Mouse (Mus musculus) bone marrow macrophage, adult 2 months (primary cell): ENCODE data around the gene Myo5c. TPM values are rescaled to one million over a fixed set of nuclear protein-coding genes. Genes with fewer than 3 reads are reported as not detected.

Experiments used
- H3K27ac ChIP-seq: 2 replicates; pipeline ENCODE4 v1.5.1; 2012; ENCODE audit warnings: low read depth, low read length; ENCODE audit not compliant: insufficient read depth
- H3K4me1 ChIP-seq: 2 replicates; pipeline ENCODE4 v1.6.1; 2012; ENCODE audit warnings: low read length; ENCODE audit not compliant: control insufficient read depth, insufficient read depth
- H3K4me3 ChIP-seq: 2 replicates; pipeline ENCODE4 v1.5.1; 2012; ENCODE audit warnings: mild to moderate bottlenecking, low read length, moderate library complexity; ENCODE audit not compliant: insufficient read depth
- CTCF ChIP-seq: IDR thresholded peaks from 2 replicates; pipeline ENCODE4 v1.5.1; 2012; ENCODE audit warnings: low read depth, mild to moderate bottlenecking, low read length, moderate library complexity
- POLR2A ChIP-seq: IDR thresholded peaks from 2 replicates; pipeline ENCODE4 v1.6.1; 2012; ENCODE audit warnings: mild to moderate bottlenecking, low read depth, low read length, borderline replicate concordance
- polyA plus RNA-seq: library from polyadenylated mRNA; stranded (reverse); fragments of >200 nt; gene quantifications from 2 replicates; pipeline ENCODE4 v1.2.4, GENCODE M21; 2012; ENCODE audit not compliant: missing spikeins, insufficient read depth, insufficient read length

Gene Myo5c
- polyA plus RNA-seq, 1 experiment = 0.13 TPM

DNA sequence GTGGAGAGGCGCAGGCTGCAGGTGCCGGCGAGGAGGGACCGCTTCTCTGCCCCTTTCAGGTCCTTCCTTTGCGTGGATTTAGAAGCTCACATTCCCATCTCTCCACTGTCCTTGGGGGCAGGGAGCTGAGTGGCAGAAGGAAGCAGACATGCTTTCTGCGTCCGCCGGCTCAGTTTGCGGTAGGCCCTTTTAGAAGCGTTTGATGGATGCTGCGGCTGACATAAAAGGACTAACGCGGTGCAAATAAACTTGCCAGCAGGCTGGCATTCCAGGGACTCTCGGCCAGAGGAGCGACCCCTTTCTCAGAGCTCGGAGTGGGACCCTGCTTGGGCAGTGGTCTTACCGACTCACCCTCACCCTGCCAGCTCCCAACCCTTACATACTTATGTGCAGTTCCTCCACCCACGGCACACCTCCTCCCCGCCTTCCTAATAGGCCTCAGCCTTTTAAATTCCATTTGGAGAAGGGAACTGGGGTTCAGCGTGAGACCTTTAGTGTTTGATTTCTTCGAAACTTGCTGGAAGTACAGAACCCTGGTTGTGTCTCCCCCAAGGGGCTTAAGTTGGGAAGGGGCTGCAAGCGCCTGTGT is 82.8 kb downstream of the Myo5c start:
- no peak for TF ChIP-seq CTCF
- no peak for TF ChIP-seq POLR2A
- Histone ChIP-seq H3K4me1 (peaks cover 9% of the 10 kb centered on the region; the same call in 1 of the 2 replicates), H3K27ac (no peak overlapping the region), H3K4me3 (peak overlapping the region; percentile 74)

DNA sequence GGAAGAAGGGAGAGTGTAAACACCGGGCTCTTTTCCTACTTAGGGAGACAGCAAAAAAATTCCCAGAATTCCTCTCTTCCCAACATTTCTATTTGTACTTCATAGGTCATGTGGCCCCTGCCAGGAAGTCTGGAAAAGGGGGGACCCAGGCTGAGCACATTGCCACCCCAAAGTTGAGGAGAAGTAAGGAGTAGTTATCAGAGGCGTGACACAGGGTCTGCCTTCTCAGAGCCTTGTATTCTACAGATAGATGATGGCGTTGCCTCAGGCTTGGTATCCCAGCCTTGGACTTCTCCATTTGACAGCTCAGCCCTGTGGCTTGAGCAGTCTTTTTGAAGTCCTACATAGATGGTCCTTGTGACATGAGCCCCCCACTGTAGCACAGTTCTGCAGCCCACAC is 83.4 kb downstream of the Myo5c start:
- no peak for TF ChIP-seq CTCF
- TF ChIP-seq POLR2A = no peak
- Histone ChIP-seq H3K4me3 (no peak overlapping the region), H3K4me1 (peaks cover 9% of the 10 kb centered on the region; the same call in 1 of the 2 replicates), H3K27ac (no peak overlapping the region)

DNA sequence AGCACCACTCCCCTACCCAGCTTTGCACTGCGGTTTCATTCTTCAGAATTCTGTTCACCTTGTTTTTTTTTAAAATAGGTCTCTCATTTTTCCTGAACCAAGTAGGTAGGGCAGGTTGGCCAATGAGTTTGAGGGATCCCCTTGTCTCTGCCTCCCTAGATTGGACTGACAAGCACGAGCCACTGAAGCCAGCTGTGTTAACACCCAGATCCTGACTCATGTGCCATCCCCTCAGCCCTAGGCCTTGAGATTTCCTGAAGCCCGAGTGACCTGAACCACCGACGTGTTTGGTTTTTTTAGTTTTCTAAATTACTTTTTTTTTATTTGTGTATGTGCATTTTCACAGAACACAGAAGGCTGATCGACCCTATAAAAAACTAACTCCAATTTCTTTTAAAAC is 85.0 kb downstream of the Myo5c start:
- no peak overlapping the region for H3K27ac ChIP-seq
- peaks cover 9% of the 10 kb centered on the region; the same call in 1 of the 2 replicates for H3K4me1 ChIP-seq
- TF ChIP-seq POLR2A (no peak), CTCF (no peak)
- H3K4me3 ChIP-seq = no peak overlapping the region

DNA sequence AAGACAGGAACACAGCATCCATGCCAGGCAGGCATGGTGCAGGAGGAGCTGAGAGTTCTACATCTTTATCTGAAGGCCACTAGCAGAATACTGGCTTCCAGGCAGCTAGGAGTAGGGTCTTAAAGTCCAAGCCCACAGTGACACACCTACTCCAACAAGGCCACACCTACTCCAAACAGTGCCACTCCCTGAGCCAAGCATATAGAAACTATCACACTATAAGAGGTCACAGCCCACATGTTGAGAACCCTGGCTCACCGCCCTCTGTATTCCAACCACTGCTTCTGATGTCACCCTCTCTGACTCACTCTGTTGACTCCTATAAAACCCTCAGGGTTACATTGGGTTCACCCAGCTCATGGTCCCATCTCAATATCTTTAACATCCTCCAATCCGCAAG is 86.4 kb downstream of the Myo5c start:
- H3K27ac ChIP-seq = no peak overlapping the region
- peaks cover 9% of the 10 kb centered on the region; the same call in 1 of the 2 replicates for H3K4me1 ChIP-seq
- TF ChIP-seq CTCF (no peak), POLR2A (no peak)
- no peak overlapping the region for H3K4me3 ChIP-seq

DNA sequence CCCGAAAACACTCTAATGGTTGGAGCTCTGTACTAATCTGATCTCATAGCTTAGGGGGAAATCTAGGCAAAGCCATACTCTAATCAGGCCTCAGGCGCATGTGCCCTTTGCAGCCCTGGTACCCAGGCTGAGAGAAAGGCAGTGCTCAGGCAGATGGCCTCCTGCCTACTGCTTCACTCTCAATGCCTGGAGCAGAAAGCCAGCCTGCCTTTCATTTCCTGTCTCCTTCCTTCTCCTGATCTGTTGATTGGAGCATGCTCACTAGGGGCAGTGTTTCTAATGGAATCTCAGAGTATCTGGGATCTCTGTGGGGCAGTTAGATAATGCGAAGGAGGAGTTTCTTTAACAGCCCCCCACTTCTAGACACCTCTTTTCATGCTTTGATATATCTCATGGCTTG is 87.5 kb downstream of the Myo5c start:
- Histone ChIP-seq H3K4me1 (peaks cover 9% of the 10 kb centered on the region; the same call in 1 of the 2 replicates), H3K27ac (no peak overlapping the region), H3K4me3 (no peak overlapping the region)
- TF ChIP-seq POLR2A (no peak), CTCF (no peak)

DNA sequence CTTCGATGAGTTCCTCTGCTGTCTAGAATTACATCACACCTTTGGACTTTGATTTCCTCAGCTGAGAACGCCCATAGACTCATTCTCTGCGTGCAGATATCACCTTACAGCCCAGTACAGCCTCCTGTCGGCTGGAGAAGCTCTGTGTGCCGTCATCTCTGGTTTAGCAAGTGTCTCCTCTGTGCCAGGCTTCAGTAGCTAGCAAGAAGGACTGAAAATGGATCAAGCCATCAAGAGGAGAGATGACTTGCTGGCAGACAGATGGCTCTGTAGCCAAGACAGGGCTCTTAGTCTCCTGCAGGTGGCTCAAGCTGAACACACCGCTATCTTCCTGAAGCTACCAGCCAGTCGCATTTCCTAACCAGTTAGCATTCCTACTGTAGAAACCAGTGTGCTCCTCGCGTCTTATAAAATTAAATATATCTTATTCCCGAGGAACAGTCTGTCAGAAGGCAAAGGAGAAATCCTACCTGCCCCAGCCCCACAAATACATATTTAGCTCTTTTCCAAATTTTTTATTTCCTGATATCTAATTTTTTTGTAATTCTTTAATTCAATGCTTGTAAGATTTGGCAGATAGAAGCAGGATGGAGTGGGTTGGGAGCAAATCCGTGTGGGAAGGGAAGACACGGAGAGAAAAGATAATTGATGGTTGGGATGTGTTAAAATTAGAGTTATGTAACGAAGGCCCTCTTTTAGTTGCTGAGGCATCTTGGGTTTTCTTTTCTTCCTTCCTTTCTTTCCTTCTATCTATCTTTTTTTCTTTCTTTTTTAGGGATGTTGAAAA is 90.5 kb downstream of the Myo5c start:
- TF ChIP-seq POLR2A = no peak
- no peak for TF ChIP-seq CTCF
- no peak overlapping the region for H3K27ac ChIP-seq
- H3K4me1 ChIP-seq = 0 out of 2 replicates have a peak, but pooled peaks cover 3% of the 10 kb centered on the region
- no peak overlapping the region for H3K4me3 ChIP-seq

DNA sequence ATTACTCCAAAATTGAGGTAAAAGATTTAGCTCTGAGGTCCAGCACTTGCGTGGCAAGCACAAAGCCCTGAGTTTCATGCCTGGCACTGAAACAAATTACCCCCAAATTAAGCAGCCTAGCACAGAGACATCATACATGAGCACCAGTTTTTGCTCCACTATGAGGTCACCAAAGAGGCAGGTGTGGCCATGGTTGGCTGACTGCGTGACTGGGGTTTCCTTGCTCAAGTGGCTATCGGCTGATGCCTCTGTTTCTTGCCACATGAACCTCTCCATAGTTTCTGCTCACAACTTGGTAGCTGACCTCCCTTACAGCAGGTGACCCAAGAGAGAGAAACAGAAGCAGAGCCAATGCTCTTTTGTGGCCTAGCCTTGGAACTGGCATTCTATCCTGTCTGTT is 96.2 kb downstream of the Myo5c start:
- no peak for TF ChIP-seq POLR2A
- Histone ChIP-seq H3K27ac (no peak overlapping the region), H3K4me1 (no peaks in the 10 kb centered on the region), H3K4me3 (no peak overlapping the region)

DNA sequence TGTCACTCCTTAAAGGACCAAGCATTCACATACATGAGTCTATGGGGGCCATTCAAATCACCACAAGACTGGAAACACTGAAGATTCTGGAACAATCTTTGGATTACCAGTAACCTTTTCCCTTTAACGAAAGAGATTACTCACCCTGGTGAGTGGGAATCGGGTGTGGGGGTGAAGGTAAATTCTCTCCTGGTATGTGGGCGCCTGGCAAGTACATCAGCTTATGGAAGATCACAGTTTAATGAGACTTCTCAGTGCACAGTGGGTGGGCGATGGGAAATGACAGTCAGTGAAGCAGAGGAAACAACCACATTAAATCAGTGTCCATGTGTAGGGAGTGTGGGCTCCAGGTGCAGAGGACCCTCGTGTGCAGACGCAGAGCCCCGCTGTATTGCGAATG is 99.0 kb downstream of the Myo5c start:
- Histone ChIP-seq H3K4me3 (no peak overlapping the region), H3K4me1 (no peaks in the 10 kb centered on the region), H3K27ac (no peak overlapping the region)
- TF ChIP-seq CTCF (no peak), POLR2A (no peak)

DNA sequence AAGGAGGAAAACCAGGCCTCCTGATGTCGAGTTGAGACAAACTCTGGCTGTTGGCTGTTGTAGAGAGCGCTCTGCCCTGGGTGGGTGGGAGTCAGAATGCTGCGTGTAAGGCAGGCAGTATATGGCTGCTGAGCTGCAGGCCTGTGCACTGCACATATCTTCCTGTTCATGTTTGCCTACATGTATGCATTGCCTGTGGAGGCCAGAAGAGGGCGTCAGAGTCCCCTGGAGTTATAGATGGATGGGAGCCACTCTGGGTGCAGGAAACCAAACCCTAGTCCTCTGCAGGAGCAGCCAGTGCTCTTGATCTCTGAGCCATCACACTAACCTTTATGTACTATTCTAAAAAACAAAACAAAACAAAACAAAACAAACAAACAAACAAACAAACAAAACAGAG is 102.6 kb downstream of the Myo5c start:
- Histone ChIP-seq H3K4me1 (no peaks in the 10 kb centered on the region), H3K4me3 (no peak overlapping the region), H3K27ac (no peak overlapping the region)
- TF ChIP-seq CTCF (no peak), POLR2A (no peak)

DNA sequence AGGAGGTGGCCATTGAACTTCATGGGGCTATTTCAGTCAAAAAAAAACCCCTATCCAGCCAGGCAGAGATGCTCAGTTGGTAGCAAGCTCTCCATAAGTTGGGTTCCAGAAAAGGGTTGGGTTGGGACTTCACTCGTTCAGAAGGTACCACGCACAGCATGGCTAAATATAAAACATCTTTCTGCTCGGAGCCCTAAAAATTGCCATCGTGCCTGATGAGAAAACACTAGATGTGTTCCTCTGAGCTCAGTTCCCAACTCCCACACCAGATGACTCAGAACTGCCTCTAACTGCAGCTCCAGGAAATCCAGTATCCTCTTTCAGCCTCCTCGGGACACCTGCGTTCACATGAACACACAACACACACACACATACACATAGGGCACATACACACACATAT is 106.2 kb downstream of the Myo5c start:
- no peak for TF ChIP-seq POLR2A
- TF ChIP-seq CTCF = no peak
- no peak overlapping the region for H3K27ac ChIP-seq
- 0 out of 2 replicates have a peak, but pooled peaks cover 2% of the 10 kb centered on the region for H3K4me1 ChIP-seq
- no peak overlapping the region for H3K4me3 ChIP-seq
